Mouse (Mus musculus) lung, adult 2 months (tissue): ENCODE measurements around the gene Clpb.

Source experiments
- CTCF ChIP-seq: fragments of 200-500 bp; IDR thresholded peaks from 2 replicates; pipeline ENCODE4 v1.5.1; 2011; ENCODE audit warnings: mild to moderate bottlenecking, low read length, control low read depth; ENCODE audit not compliant: insufficient read depth
- POLR2A ChIP-seq: fragments of 200-500 bp; IDR thresholded peaks from 2 replicates; pipeline ENCODE4 v1.6.1; 2011; ENCODE audit warnings: low read depth, mild to moderate bottlenecking, control low read depth, low read length, borderline replicate concordance; ENCODE audit errors: extremely low read depth

- TF ChIP-seq CTCF (no peak), POLR2A (no peak)
Observed at GRCm38 (mm10) chr7:101820295-101821030, 157.0 kb downstream of the Clpb start.
